Mouse (Mus musculus): ENCODE measurements around the gene Dbn1.

GRCm38 (mm10) chr13:55486029-55486794 lies 1.7 kb downstream of the Dbn1 start:
- TF ChIP-seq CTCF (IDR thresholded peaks at IDR 0.05; ENCODE audit: borderline replicate concordance, extremely low read depth, insufficient read depth, insufficient read length), result peak; percentile 13; the same call in 1 of the 2 replicates
- TF ChIP-seq POLR2A (IDR thresholded peaks at IDR 0.05; ENCODE audit: borderline replicate concordance, extremely low read depth, insufficient read depth, insufficient read length, poor library complexity, severe bottlenecking), result no peak

Measured in brain, embryonic 14.5 days (tissue).